In the genomic region with DNA sequence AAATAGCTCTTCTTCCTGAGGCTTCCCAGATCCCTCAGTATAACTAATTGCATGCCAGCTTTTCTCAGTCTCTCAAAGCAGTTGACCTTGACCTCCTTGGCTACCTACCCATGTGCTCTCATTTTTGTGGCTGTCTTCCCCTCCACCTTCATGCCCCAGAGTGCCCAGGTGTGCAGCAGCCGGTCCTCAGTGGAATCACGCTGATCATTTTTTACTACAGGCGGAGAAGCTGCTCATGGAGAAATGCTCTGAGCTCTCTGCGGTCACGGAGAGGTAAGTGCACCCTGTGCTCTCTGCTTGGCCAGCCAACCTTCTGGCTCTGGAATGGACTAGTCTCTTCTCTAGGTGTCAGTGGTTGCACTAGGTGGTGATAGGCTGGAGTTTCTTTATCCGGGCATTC, we compare ENCODE assay signal across 30 mouse cellular contexts. TPM values are rescaled to one million over a fixed set of nuclear protein-coding genes. Genes with fewer than 3 reads are reported as not detected.
DNase-seq lines count a peak whose midpoint lies in the region.
"Had no signal": no experiment of that assay in that cellular context is flagged by ENCODE, and none has a peak within 500 bp of the region (broad histone marks: within the 10 kb centered on the region; RNA-seq: fewer than 3 reads in every experiment).

No protein-coding gene starts in this region.

- no peaks in the 10 kb centered on the region for H3K36me3 ChIP-seq in heart, embryonic 10.5 days
- H3K36me3 ChIP-seq: hindbrain, embryonic 10.5 days; hindbrain, embryonic 15.5 days; limb, embryonic 12.5 days; liver, embryonic 12.5 days; neural tube, embryonic 12.5 days had no signal

- no peak overlapping the region for H3K27ac ChIP-seq in heart, embryonic 10.5 days
- H3K27ac ChIP-seq: heart, adult 2 months; hindbrain, embryonic 10.5 days; hindbrain, embryonic 15.5 days; left cerebral cortex, adult 2 months; limb, embryonic 12.5 days; liver, embryonic 12.5 days; neural tube, embryonic 12.5 days; stomach, postnatal 0 days had no signal

- no peaks in the 10 kb centered on the region for H3K4me1 ChIP-seq in heart, embryonic 10.5 days
- H3K4me1 ChIP-seq: hindbrain, embryonic 10.5 days; hindbrain, embryonic 15.5 days; limb, embryonic 12.5 days; liver, embryonic 12.5 days; neural tube, embryonic 12.5 days had no signal

- peak; percentile 82 for DNase-seq in heart, adult 11 months
- no peak for DNase-seq in heart, embryonic 10.5 days (ENCODE audit: low spot score)
- DNase-seq in kidney, adult 8-10 months = peak; percentile 51 to 61
- peak; percentile 26 for DNase-seq in kidney, postnatal 10 days
- DNase-seq in yolk sac, embryonic 10.5 days (ENCODE audit: low spot score) = peak; percentile 7
- DNase-seq in adrenal gland, postnatal 10 days = no peak
- no peak for DNase-seq in thymus, postnatal 14 days
- DNase-seq: adrenal gland, adult 8-10 months; cerebellum, adult 9-10 months; cerebellum, postnatal 36 days; gastrocnemius, postnatal 14 days; heart, adult 2 months; heart, postnatal 14 days; liver, postnatal 0 days; lung, postnatal 36 days; right cerebral cortex, adult 18-20 months; spleen, adult 18-20 months; thymus, adult 18-20 months; thymus, postnatal 36 days had no signal

- no peaks in the 10 kb centered on the region for H3K27me3 ChIP-seq in heart, embryonic 10.5 days (ENCODE audit: insufficient read depth, poor library complexity, severe bottlenecking)
- H3K27me3 ChIP-seq: CH12.LX; hindbrain, embryonic 15.5 days; liver, embryonic 12.5 days; neural tube, embryonic 12.5 days had no signal

- 87% methylated on average over 6 of the region's 6 CpGs for WGBS in heart, embryonic 10.5 days

- no peak overlapping the region for H3K4me3 ChIP-seq in heart, embryonic 10.5 days
- H3K4me3 ChIP-seq: heart, adult 2 months; hindbrain, embryonic 10.5 days; hindbrain, embryonic 15.5 days; left cerebral cortex, adult 2 months; limb, embryonic 12.5 days; liver, embryonic 12.5 days; myocyte; neural tube, embryonic 12.5 days had no signal

- no peaks in the 10 kb centered on the region for H3K9me3 ChIP-seq in heart, embryonic 10.5 days
- H3K9me3 ChIP-seq: hindbrain, embryonic 10.5 days; hindbrain, embryonic 15.5 days; limb, embryonic 12.5 days; liver, embryonic 12.5 days; neural tube, embryonic 12.5 days had no signal

RNA-seq across cellular contexts. Expression of a gene that starts 48.5 kb away (rescaled TPM):
- 0.79 and 1.5 TPM in 2 replicates for polyA plus RNA-seq in heart, embryonic 10.5 days (2016; fragmentation: Nextera tagmentation; extraction: Ambion mirVana)
- total RNA-seq in adrenal gland, postnatal 10 days (2021) = 1 to 10 TPM; 3.7 to 8.1 TPM
- total RNA-seq: CH12.LX; megakaryocyte, adult 5-6 weeks had no signal
- polyA plus RNA-seq: inflammation-experienced regulatory T-cells, adult 6 months had no signal

Comparison
In these comparisons a context has a peak if more than half of its experiments do, and no peak if none do; other contexts are left out.
1. DNase-seq: peak in heart, adult 11 months (single experiment), kidney, adult 8-10 months (2 of 2), kidney, postnatal 10 days (single experiment) and yolk sac, embryonic 10.5 days (single experiment); none in heart, embryonic 10.5 days (single experiment), adrenal gland, postnatal 10 days (single experiment) and thymus, postnatal 14 days (single experiment).